Comparison of ENCODE assay signal across 17 mouse cellular contexts in genomic region chrX:136991274-136991673, GRCm38 (mm10). TPM values are rescaled to one million over a fixed set of nuclear protein-coding genes. Genes with fewer than 3 reads are reported as not detected.
DNase-seq lines count a peak whose midpoint lies in the region; ATAC-seq lines count a peak whose summit lies in the region.
"Had no signal": no experiment of that assay in that cellular context is flagged by ENCODE, and none has a peak within 500 bp of the region (broad histone marks: within the 10 kb centered on the region; RNA-seq: fewer than 3 reads in every experiment).

No protein-coding gene starts in this region.

- H3K9ac ChIP-seq in neural tube, embryonic 13.5 days, result no peak overlapping the region
- no peak overlapping the region for H3K9ac ChIP-seq in hindbrain, embryonic 16.5 days (ENCODE audit: low read depth, low read length)
- H3K9ac ChIP-seq: kidney, embryonic 15.5 days; limb, embryonic 12.5 days; liver, embryonic 14.5 days had no signal

- peaks cover 17% of the 10 kb centered on the region for H3K4me1 ChIP-seq in neural tube, embryonic 13.5 days (replicated peaks)
- H3K4me1 ChIP-seq in hindbrain, embryonic 16.5 days (ENCODE audit: control insufficient read depth, insufficient read depth, low read depth, low read length), result peaks cover 10% of the 10 kb centered on the region
- H3K4me1 ChIP-seq: kidney, embryonic 15.5 days; limb, embryonic 12.5 days had no signal

- no peaks in the 10 kb centered on the region for H3K36me3 ChIP-seq in neural tube, embryonic 13.5 days
- no peaks in the 10 kb centered on the region for H3K36me3 ChIP-seq in hindbrain, embryonic 16.5 days (ENCODE audit: control insufficient read depth, insufficient read depth, low read length)
- H3K36me3 ChIP-seq: kidney, embryonic 15.5 days; limb, embryonic 12.5 days had no signal

- no peak for ATAC-seq in neural tube, embryonic 13.5 days (ENCODE audit: low read depth)
- no peak for ATAC-seq in hindbrain, embryonic 16.5 days
- 0 out of 2 replicates have a peak, but pooled peaks have one; percentile 24 for ATAC-seq in neutrophil, adult 5-6 weeks (ENCODE audit: extremely low read depth, insufficient number of reproducible peaks, low FRiP score, poor library complexity, severe bottlenecking)

- no peak overlapping the region for H3K27ac ChIP-seq in neural tube, embryonic 13.5 days (replicated peaks)
- H3K27ac ChIP-seq in hindbrain, embryonic 16.5 days (ENCODE audit: low read depth, low read length), result no peak overlapping the region
- H3K27ac ChIP-seq: kidney, embryonic 15.5 days; limb, embryonic 12.5 days; liver, embryonic 14.5 days had no signal

- H3K27me3 ChIP-seq in neural tube, embryonic 13.5 days, result no peaks in the 10 kb centered on the region; the same call in 1 of the 2 replicates
- no peaks in the 10 kb centered on the region for H3K27me3 ChIP-seq in hindbrain, embryonic 16.5 days (replicated peaks; ENCODE audit: control insufficient read depth, insufficient read depth, low read length)

- no peaks in the 10 kb centered on the region for H3K9me3 ChIP-seq in neural tube, embryonic 13.5 days
- H3K9me3 ChIP-seq in hindbrain, embryonic 16.5 days (ENCODE audit: control insufficient read depth, low read length), result no peaks in the 10 kb centered on the region; the same call in 1 of the 2 replicates
- H3K9me3 ChIP-seq: G1E; kidney, embryonic 15.5 days; limb, embryonic 12.5 days had no signal

- H3K4me3 ChIP-seq in neural tube, embryonic 13.5 days, result no peak overlapping the region
- no peak overlapping the region for H3K4me3 ChIP-seq in hindbrain, embryonic 16.5 days (ENCODE audit: low read length)
- H3K4me3 ChIP-seq: kidney, embryonic 15.5 days; limb, embryonic 12.5 days had no signal

- WGBS in neural tube, embryonic 13.5 days, result 56% methylated on average over 2 of the region's 2 CpGs
- 51% methylated on average over 2 of the region's 2 CpGs for WGBS in hindbrain, embryonic 16.5 days

- peak overlapping the region; percentile 60 for H3K4me2 ChIP-seq in neural tube, embryonic 13.5 days
- peak overlapping the region; percentile 63 for H3K4me2 ChIP-seq in hindbrain, embryonic 16.5 days (ENCODE audit: low read length)
- H3K4me2 ChIP-seq: kidney, embryonic 15.5 days had no signal

- DNase-seq in cerebellum, postnatal 14 days, result peak; percentile 12 to 16
- DNase-seq in cerebellum, adult 11 months, result no peak
- DNase-seq in neural tube, embryonic 10.5 days (ENCODE audit: extremely low spot score, low spot score), result no peak
- DNase-seq in embryo, embryonic 9.5 days (ENCODE audit: extremely low spot score), result no peak
- no peak for DNase-seq in right cerebral cortex, adult 2 months (ENCODE audit: low spot score in 2 of 2)
- DNase-seq: adrenal gland, adult 2 months; lung, postnatal 10 days; right cerebral cortex, adult 18-20 months had no signal

RNA-seq across cellular contexts. Expression of gene Zcchc18, which starts 1.7 kb away (rescaled TPM):
- polyA plus RNA-seq in neural tube, embryonic 13.5 days (2015; fragmentation: Nextera tagmentation; extraction: Ambion mirVana), result 215 and 233 TPM in 2 replicates
- polyA plus RNA-seq in hindbrain, embryonic 16.5 days (2015; fragmentation: Nextera tagmentation; extraction: Ambion mirVana), result 480 and 547 TPM in 2 replicates
- total RNA-seq in neutrophil, adult 5-6 weeks (2017), result 6.9 and 8.6 TPM in 2 replicates
- polyA plus RNA-seq: G1E had no signal

RNA-seq across cellular contexts. Expression of gene Tmsb15b1, which starts 14.6 kb away (rescaled TPM):
- 36.6 and 43.6 TPM in 2 replicates for polyA plus RNA-seq in neural tube, embryonic 13.5 days (2015; fragmentation: Nextera tagmentation; extraction: Ambion mirVana)
- 29.2 and 29.5 TPM in 2 replicates for polyA plus RNA-seq in hindbrain, embryonic 16.5 days (2015; fragmentation: Nextera tagmentation; extraction: Ambion mirVana)
- 5.3 and 7.0 TPM in 2 replicates for total RNA-seq in neutrophil, adult 5-6 weeks (2017)
- polyA plus RNA-seq: adrenal gland, adult 2 months; C2C12; G1E had no signal

RNA-seq across cellular contexts. Expression of gene Tmsb15l, which starts 14.6 kb away (rescaled TPM):
- polyA plus RNA-seq in neural tube, embryonic 13.5 days (2015; fragmentation: Nextera tagmentation; extraction: Ambion mirVana), result 12.3 and 13.1 TPM in 2 replicates
- 7.4 and 7.7 TPM in 2 replicates for polyA plus RNA-seq in hindbrain, embryonic 16.5 days (2015; fragmentation: Nextera tagmentation; extraction: Ambion mirVana)
- total RNA-seq in neutrophil, adult 5-6 weeks (2017), result 3.7 and 6.6 TPM in 2 replicates
- polyA plus RNA-seq: G1E had no signal

RNA-seq across cellular contexts. Expression of gene Tmsb15b2, which starts 16.0 kb away (rescaled TPM):
- polyA plus RNA-seq in neural tube, embryonic 13.5 days (2015; fragmentation: Nextera tagmentation; extraction: Ambion mirVana), result 122 and 129 TPM in 2 replicates
- polyA plus RNA-seq in hindbrain, embryonic 16.5 days (2015; fragmentation: Nextera tagmentation; extraction: Ambion mirVana), result 67.2 and 73.8 TPM in 2 replicates
- 31.6 TPM in 1 of 2 replicates, not detected in the other for total RNA-seq in neutrophil, adult 5-6 weeks (2017)
- total RNA-seq: G1E had no signal
- polyA plus RNA-seq: adrenal gland, adult 2 months; C2C12; G1E; gonadal fat pad, adult 2 months had no signal

RNA-seq across cellular contexts. Expression of gene Slc25a53, which starts 46.8 kb away (rescaled TPM):
- 13.1 and 15.8 TPM in 2 replicates for polyA plus RNA-seq in neural tube, embryonic 13.5 days (2015; fragmentation: Nextera tagmentation; extraction: Ambion mirVana)
- polyA plus RNA-seq in hindbrain, embryonic 16.5 days (2015; fragmentation: Nextera tagmentation; extraction: Ambion mirVana), result 13.2 and 14.7 TPM in 2 replicates
- total RNA-seq in neutrophil, adult 5-6 weeks (2017), result 18.8 and 24.4 TPM in 2 replicates

Comparison
In these comparisons a context has a peak if more than half of its experiments do, and no peak if none do; other contexts are left out.
1. DNase-seq: peak in cerebellum, postnatal 14 days (2 of 2); none in cerebellum, adult 11 months (single experiment), neural tube, embryonic 10.5 days (single experiment), embryo, embryonic 9.5 days (single experiment) and right cerebral cortex, adult 2 months (0 of 2).